Mouse (Mus musculus): ENCODE measurements around the gene Gse1.

Gse1 gene

GRCm38 (mm10) chr8:120463918-120464584 is 235.8 kb downstream of the Gse1 start:
- DNase-seq, result no peak

- no peak for DNase-seq
Observed at GRCm38 (mm10) chr8:120464585-120464937, 236.3 kb downstream of the Gse1 start.

- DNase-seq, result no peak
Observed at GRCm38 (mm10) chr8:120465710-120466109, 237.5 kb downstream of the Gse1 start.

- no peak for DNase-seq
Observed at GRCm38 (mm10) chr8:120466266-120466665, 238.0 kb downstream of the Gse1 start.

- no peak for DNase-seq
Observed at GRCm38 (mm10) chr8:120467598-120467997, 239.3 kb downstream of the Gse1 start.

- DNase-seq, result no peak
Observed at GRCm38 (mm10) chr8:120470170-120470569, 241.9 kb downstream of the Gse1 start.

- DNase-seq, result no peak
Observed at GRCm38 (mm10) chr8:120471166-120471565, 242.9 kb downstream of the Gse1 start.

DNA sequence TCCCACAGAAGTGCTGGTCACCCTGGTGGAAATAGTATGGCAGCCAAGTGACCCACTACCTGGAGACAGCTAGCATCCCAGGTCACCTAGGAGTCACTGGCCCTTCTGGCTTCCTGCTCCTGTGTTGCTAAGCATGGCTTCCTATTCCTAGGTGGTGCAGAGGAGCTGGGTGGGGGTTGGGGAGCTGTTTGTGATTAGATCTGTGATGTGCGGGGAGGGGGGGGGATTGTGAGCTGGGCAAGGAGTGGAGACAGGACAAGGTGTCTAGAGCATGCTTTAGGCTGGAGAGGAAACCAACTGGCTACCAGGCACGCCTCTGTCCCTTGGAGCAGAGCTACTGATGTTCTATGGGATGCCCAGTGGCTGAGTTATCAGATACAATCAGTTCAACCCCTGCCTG is 243.5 kb downstream of the Gse1 start:
- DNase-seq, result no peak

DNA sequence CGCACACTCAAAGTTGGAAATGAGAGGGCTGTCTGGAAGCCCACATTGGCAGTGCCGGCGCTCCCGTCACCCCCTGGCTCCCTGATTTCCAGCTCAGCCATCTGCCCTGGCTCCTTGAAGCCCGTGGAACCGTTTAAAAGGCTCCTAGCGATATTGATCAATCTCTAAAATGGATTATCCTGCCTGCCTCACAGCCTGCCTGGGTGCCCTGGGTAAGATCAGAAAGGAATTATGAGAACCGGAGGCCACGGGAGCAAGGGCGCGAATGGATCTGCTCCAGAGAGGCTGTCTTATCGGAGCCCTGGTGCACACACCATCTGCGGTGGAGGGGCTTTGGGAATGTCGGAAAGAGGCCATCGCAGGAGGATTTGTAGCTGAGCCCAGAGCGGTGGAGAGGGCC is 244.0 kb downstream of the Gse1 start:
- no peak for DNase-seq

- no peak for DNase-seq
Observed at GRCm38 (mm10) chr8:120473729-120474364, 245.6 kb downstream of the Gse1 start.

DNA sequence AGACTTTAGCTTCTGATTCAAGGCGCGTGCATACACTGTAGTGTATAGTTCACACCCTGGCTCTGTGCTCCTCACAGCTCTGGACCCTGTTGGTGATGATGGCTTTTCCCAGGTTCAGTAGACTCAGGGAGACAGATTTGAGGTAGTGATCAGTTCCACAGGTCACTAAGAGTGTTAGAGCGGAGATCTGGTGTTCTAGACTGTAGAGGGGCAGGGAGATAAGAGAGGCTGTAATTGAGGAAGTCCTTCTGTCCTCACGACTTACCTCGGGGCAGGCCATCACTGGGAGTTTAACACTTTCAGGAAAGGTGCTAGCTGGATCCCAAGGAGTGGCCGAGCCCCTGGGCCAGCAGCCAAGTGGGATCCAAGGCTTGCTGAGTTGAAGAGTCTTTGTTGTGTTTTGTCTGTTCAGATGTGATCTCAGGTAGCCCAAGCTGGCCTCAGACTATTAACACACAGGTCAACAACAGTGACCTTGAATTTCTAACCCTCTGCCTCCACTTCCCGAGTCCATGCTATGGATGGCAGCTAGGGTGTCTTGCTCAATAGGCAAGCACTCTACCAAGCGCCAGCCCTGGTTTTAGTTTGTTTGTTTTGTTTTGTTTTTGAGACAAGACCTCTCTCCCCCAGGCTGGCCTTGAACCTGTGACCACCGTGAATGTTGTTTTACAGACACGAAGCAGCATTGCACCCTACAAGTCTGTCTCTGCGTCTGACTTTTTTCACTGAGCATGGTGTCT is 246.4 kb downstream of the Gse1 start:
- no peak for DNase-seq

GRCm38 (mm10) chr8:120475462-120476201 is 247.4 kb downstream of the Gse1 start:
- DNase-seq, result no peak

GRCm38 (mm10) chr8:120476711-120477575 is 248.7 kb downstream of the Gse1 start:
- DNase-seq, result no peak

DNA sequence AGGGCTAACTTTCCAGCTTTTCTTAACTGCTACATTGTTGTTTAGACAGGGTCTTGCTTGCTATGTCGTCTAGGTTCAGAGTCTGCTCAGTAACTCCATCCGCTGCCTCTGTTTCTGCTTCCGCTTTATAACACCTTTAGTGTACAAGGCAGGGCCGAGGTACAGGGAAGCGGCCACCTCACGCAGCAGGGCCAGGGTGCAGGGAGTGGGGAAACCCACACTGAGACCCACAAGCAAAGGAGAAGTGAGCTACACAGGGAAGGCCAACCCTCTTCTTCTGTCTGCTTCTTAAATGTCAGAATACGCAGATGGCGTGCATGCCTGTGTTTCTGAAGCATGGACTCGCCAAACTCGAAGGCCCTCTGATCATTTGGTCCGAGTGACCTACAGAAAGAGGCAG is 250.5 kb downstream of the Gse1 start:
- DNase-seq, result no peak

GRCm38 (mm10) chr8:120479691-120480090 is 251.4 kb downstream of the Gse1 start:
- no peak for DNase-seq

DNA sequence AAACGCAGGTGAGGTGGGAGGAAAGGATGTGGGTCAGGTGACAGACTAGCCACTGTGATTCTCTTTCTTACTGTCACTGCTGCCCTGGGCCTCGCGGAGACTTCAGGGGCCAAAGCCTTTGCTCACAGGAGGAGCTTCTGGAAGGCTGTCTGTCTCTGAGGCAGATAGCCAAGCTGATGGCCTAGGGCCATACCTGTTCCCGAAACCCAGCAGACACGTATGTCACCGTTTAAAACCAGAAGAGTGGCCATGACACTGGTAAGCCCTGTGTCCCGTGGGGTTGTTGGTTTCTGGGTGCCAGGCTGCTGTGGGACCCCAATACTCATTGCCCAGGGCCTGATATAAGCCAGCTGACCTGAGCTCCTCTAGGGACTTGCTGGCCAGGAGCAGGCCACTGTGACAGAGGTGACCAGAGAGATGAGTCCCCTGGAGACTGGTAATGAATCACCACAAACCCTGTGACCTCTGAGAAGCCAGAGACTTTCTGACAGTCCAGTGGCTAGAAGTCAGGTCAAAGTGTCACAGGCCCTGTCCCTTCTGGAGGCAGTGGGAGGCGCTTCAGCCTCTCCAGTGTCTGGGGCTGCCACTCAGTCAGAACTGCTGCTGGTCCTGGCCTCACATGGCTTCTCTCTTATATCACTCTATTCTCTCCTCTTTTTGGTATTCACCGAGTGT is 253.9 kb downstream of the Gse1 start:
- DNase-seq, result no peak

DNA sequence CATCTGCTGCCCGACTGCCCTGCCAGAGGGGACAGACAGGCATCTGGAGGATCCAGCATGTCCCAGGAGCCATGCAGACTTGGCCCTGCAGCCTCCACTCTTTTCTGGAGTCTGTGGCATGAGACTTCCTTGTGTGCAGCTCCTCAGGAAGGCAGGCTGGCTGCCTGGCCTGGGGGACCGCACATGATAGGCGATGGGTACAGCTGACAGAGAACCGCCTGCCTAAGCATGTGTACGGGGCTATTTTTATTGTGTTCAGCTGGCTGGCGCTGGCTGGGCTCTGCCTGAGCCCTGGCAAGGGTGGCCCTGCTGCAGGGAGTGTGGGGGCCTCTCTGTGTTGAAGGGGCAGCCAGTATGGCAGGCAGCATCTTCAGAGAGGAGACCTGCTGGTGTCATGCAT is 256.2 kb downstream of the Gse1 start:
- DNase-seq, result no peak

- no peak for DNase-seq
Observed at GRCm38 (mm10) chr8:120485116-120485515, 256.9 kb downstream of the Gse1 start.

DNA sequence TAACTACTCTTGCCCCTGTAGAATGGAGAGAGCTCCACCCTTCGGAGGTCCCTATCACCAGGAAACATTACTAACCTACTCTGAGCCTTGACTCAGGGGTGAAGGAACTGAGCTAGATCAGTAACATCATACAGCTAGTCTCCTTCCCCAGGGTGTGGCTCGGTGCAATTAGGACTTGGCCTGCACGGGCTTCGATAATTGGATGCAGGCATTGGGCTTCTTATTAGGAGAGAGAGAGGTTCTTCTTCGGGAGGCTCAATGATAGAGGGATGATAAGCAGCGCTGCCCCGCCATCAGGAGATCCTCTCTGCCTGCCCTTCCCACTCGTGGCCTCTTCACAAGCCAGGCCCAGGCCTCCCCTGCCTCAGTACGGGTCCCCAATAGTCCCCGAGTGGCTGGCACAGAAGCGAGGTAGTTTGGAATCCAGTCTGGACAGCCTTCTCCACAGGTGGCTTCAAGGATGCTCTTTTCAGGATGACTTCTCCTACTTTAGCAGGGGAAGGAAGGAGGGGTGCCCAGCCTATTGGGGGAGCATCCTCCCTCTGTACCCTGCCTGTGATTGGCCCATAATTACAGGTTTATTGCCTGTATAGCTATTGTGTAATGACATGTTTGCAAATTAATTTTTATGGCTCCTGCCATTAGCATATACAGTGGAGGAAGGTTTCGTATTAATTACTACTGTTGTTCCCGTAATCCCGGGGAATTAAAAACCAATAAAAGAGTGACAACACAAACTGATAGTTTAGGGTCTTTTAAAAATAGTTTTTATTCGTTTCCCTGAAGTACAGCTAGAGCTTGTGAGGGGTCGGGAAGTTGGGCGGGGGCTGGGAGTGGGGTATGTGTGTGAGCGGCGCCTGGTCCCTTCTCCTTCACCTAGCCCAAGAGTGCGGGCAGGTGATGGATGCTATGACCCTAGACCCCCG is 257.6 kb downstream of the Gse1 start:
- DNase-seq, result no peak

GRCm38 (mm10) chr8:120486477-120487376 is 258.5 kb downstream of the Gse1 start:
- DNase-seq, result peak; percentile 60

All from cerebellum, adult 8-10 months (tissue).